In genomic region chr1:34428466-34428865, GRCm38 (mm10) we compare ENCODE assay signal across 27 mouse cellular contexts.
"Had no signal": no experiment of that assay in that cellular context is flagged by ENCODE, and none has a peak within 500 bp of the region (broad histone marks: within the 10 kb centered on the region; RNA-seq: fewer than 3 reads in every experiment).

No protein-coding gene starts in this region.

- DNase-seq: gastrocnemius, adult 2 months; gastrocnemius, postnatal 10 days; gastrocnemius, postnatal 25 days; heart, adult 2 months; heart, postnatal 14 days; heart, postnatal 4 days; kidney, adult 18-20 months; kidney, adult 8-10 months; kidney, postnatal 10 days; kidney, postnatal 25 days; kidney, postnatal 4 days; liver had no signal

- H3K9ac ChIP-seq: heart, embryonic 13.5 days; heart, embryonic 15.5 days; hindbrain, embryonic 12.5 days; hindbrain, embryonic 14.5 days; limb, embryonic 12.5 days; liver, embryonic 12.5 days; liver, embryonic 14.5 days had no signal

- H3K4me1 ChIP-seq: limb, embryonic 12.5 days had no signal

- H3K4me3 ChIP-seq: gastrocnemius, adult 2 months; heart, adult 2 months; heart, embryonic 13.5 days; heart, embryonic 15.5 days; hindbrain, embryonic 10.5 days; hindbrain, embryonic 12.5 days; layer of hippocampus, adult 2 months; left cerebral cortex, adult 2 months; limb, embryonic 10.5 days; limb, embryonic 12.5 days; liver, embryonic 12.5 days had no signal

- H3K27ac ChIP-seq: gastrocnemius, adult 2 months; heart, adult 2 months; heart, embryonic 13.5 days; heart, embryonic 15.5 days; hindbrain, embryonic 10.5 days; hindbrain, embryonic 12.5 days; hindbrain, embryonic 14.5 days; layer of hippocampus, adult 2 months; left cerebral cortex, adult 2 months; limb, embryonic 10.5 days; limb, embryonic 12.5 days; liver, embryonic 12.5 days; liver, embryonic 14.5 days had no signal

- ATAC-seq: hindbrain, embryonic 16.5 days; inflammation-experienced regulatory T-cells, adult 6 months; intestine, postnatal 0 days; liver, embryonic 12.5 days had no signal

- H3K27me3 ChIP-seq: heart, embryonic 13.5 days; heart, embryonic 15.5 days; hindbrain, embryonic 12.5 days; limb, embryonic 12.5 days; liver, embryonic 12.5 days had no signal

- H3K4me2 ChIP-seq: heart, embryonic 11.5 days; heart, embryonic 13.5 days; heart, embryonic 15.5 days; hindbrain, embryonic 12.5 days; hindbrain, embryonic 14.5 days; limb, embryonic 12.5 days; liver, embryonic 12.5 days had no signal
